Mouse (Mus musculus) frontal cortex, adult (tissue): ENCODE measurements around the gene Esf1.
"Not testable (repeated sequence)": the region's sequence is repeated elsewhere in the genome, so short reads cannot be mapped to it uniquely, and the experiment has no call there.

ENCODE experiments used
- ATAC-seq: cut with Nextera tagmentation; 2 replicates; pipeline ENCODE4 v1.9.2; 2017; ENCODE audit warnings: mild to moderate bottlenecking, moderate library complexity, mixed read lengths; ENCODE audit not compliant: low TSS enrichment

Esf1 gene

DNA sequence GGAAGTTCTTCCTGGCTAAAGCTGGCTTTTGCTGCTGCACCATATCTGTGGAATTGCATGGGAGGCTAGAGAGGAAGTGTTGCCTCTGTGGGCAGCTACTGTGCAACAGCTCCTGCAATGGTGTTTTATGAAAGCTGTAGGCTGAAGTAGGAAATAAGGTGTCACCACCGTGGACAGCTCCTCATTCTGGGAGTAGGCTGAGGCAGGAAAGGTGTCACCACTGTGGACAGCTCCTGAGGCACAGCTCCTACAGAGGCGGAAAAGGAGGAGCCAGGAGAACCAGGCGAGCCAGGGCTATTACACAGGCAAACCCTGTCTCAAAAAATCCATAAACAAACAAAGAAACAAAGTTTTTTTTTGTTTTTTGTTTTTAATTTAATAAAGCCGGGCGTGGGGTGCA, 74.3 kb downstream of the Esf1 start:
- ATAC-seq, result peak; percentile 70

DNA sequence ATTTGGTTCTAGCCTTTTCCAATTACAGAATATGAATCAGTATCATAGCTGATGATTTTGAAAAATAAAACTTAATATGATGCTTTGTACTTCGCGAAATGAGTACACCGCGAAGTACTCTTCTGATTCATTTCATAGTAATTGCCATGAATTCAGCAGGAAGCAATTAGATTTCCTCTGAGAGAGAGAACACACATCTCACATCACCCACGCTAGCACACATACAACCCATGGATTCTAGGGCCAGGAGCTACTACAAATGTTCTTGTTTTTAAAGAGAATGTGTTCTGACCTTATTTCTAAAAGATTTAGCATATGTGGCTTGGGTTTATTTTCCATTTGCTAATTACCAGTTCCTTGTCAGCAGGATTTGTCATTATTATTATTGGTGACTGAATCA, 76.9 kb downstream of the Esf1 start:
- ATAC-seq, result peak; percentile 80

DNA sequence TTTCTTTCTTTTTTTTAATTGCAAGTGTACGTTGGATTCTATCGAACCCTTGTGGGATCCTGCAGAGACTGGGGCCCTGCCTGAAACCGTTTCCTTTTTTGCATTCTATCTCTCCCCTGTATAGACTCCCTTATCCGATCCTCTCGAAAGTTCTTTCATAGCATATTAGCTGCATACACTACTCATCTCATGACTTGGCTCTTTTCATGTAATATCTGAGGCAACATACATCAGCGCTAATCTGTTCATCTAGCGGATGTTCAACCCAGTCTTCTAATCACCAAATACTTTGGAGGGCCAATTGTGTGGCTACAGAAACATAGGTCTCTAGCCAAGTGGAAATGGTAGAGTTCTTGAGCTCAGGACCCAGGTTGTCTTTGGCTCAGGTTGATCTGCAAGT, 86.1 kb downstream of the Esf1 start:
- ATAC-seq, result no peak

DNA sequence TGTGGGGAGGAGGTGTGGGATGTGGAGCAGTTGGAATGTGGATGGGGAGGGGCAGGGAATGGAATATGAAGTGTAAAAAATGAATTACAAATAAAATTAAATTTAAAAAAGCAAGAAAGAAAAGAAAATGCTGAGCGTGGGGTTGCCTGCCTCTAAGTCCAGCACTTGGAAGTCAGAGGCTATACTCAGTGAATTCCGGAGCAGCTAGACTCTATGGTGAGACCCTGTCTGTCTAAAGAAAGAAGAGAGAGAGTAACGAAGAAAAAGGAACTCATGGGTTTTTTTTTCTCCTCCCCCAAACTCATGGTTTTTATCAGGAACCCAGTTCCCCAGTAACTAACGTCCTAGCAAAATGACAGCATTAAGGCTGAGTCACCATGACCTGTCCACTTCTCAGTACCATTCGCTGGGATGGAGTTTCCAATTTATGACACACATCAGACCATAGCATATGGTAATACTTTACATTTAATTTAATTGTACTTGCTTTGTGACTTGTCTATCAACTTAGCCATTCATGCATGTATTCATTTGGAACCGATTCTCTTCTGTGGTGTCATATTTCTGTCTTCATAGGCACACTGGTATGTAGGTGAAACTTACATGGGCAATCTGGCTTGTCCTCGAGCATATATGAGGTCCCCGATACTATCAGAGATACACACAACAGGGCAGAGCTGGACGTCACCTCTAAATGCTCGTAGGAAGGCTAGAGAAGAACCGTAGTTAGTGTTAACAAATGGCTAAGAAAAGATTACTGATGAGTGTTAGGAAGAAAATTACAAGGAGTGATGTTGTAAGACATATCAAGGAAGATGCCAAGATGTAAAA, 89.4 kb downstream of the Esf1 start:
- no peak for ATAC-seq

DNA sequence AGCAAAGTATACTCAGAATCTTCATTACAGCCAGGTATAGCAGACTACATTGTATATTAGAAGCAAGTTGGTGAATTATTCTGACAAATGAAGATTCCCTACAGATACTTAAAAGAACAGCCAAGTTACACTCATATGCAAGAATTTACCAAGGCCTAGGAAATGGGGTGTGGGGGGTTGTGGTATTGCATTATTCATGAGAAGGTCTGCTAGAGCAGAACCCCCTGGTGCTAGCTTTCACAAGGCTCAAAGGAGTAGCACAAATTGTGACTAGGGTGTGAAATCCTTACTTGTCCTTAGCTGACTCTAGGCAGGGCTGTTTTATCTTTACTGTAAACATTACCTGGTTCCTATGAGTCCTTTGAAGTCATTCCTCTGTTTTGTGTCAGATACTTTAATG, 91.1 kb downstream of the Esf1 start:
- ATAC-seq, result not testable (repeated sequence)

DNA sequence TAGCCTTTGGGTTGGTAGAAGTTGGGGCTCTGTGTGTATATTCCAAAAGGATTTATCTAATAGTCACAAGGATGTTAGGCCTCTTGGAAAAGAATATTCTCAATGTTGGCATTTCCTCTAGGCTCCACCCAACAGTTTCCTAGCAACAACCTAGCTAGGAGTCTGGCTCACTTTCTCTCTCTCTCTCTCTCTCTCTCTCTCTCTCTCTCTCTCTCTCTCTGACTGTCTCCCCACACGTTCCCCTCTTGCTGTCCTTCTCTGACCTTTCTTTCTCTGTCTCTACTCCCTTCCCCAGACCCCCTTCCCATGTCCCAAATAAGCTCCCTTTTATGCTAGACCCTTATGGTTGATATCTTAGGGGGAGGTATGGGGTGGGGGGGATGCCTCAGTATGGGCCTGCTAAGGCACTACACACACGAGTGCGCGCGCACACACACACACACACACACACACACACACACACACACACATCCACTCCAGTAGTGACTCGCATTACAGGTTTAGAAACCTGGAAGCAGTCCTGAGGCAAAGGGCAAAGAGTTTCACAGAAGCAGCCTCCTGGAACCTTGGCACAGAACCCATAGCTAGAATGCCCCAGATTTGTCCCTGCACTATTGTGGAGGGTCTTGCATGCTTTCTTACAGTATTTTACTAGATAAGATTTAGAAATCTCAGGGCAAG, 91.6 kb downstream of the Esf1 start:
- ATAC-seq, result no peak

DNA sequence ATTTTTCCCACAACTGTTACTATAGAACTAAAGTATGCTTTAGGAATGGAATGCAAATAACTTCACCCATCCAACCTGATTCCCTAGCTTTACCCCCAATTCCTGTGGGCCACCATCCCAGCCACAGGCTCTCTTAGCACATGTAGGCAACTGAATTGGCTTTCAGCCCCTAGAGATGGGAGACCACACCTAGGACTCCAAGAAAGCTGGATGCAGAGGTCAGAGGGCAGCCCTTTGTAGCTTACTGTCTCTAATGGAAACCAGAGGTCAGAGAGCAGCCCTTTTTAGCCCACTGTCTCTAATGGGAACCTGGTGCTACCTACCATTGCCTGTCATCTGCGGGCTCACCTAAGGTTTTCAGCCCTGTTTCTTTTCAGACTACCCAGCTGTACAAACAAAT, 92.9 kb downstream of the Esf1 start:
- no peak for ATAC-seq

DNA sequence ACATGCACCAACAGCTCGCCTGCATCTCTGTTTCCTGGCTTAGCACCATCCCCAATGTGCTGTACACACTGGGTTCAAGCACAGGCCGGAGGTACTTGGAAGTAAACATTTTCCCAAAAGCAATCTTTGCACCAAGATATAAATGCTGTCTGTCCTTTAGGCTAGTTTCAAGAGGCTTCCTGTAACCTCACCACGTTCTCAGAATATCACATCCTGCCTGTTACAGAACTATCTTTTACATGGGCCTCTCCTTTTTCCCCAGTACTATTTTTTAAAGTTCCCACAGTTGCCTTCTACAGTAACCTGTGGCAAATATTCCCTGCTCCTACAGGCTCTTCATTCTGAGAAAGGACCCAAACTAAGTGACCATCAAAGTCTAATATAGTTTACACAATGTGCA, 95.2 kb downstream of the Esf1 start:
- no peak for ATAC-seq
